Mouse (Mus musculus) inflammation-experienced regulatory T-cells, adult 16 weeks (primary cell): ENCODE results near the gene Parva. TPM values are rescaled to one million over a fixed set of nuclear protein-coding genes. Genes with fewer than 3 reads are reported as not detected.

Source experiments
- polyA plus RNA-seq: library from polyadenylated mRNA; unstranded; fragments of 100-300 nt; shearing (Covaris generic); gene quantifications from one replicate; pipeline ENCODE4 v1.2.1, GENCODE M21; 2017

The Parva gene
- polyA plus RNA-seq: 0.20 TPM

DNA sequence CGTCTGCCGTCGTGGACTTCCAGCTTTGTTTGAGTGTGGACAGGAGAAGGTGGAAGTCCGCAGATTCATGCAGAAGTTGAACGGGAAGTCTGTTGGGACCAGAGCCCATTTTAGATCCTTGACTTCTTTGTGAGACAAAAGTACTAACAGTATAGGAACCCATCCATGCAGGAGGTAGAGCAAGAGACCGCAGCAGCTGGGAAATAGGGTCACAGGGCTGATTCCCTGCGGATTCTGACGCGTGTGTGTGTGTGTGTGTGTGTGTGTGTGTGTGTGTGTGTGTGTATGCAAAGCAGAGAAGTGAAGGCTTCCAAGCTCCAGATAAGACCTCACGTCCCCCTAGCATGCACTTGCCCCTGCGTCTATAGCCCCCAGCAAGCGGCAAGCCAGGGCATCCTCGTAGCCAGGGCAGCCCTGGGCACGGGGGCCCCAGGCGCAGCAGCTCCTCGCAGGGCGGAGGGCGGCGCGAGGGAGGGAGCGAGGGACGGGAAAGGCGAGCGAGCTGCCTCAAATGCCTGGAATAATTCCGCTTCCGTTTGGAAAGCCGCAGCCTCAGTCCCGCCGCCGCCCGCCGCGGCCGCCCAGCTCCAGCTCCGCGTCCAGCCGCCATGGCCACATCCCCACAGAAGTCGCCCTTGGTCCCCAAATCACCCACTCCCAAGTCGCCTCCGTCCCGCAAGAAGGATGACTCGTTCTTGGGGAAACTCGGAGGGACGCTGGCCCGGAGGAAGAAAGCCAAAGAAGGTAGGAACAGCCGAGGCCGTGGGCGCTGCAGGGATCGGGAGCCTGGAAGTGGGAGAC lies at the start of gene Parva:
Parva (plus strand) TSS at position 149 of the 801 bp plus-strand sequence.

Other genes starting within 250 kb of the Parva start
- gene Mical2, start 201.6 kb upstream of the Parva start, polyA plus RNA-seq: 4.1 TPM